ENCODE assay signal across 24 mouse cellular contexts in the genomic region with DNA sequence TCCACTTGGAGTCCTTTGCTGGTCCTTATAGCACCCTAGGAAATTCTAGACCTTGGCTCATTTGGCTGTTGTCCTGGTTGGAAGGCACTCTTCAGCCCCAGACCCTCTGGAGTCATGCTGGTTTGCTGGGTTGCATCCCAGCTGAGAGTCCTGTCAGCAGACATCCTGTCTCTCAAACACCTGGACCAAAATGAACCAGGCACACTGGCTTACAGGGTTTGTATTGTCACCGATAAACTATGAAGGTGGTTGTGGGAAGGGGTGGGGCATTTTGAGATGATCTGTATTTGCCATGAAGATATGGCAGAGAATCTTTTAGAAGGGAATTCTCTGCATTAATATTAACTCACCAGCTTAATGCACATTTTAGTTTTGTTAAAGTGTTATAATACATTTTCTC.
"Had no signal": no experiment of that assay in that cellular context is flagged by ENCODE, and none has a peak within 500 bp of the region (broad histone marks: within the 10 kb centered on the region; RNA-seq: fewer than 3 reads in every experiment).

No protein-coding gene starts in this region.

- H3K27me3 ChIP-seq: heart, embryonic 13.5 days; heart, embryonic 15.5 days; hindbrain, embryonic 13.5 days; hindbrain, embryonic 15.5 days; kidney, embryonic 15.5 days; limb, embryonic 12.5 days; liver, embryonic 13.5 days; liver, embryonic 15.5 days had no signal

- H3K4me1 ChIP-seq: hindbrain, embryonic 13.5 days; hindbrain, embryonic 15.5 days; kidney, embryonic 15.5 days; liver, embryonic 13.5 days; liver, embryonic 15.5 days had no signal

- ATAC-seq: hindbrain, postnatal 0 days; intestine, embryonic 16.5 days had no signal

- H3K9ac ChIP-seq: heart, embryonic 13.5 days; heart, embryonic 15.5 days; hindbrain, embryonic 13.5 days; hindbrain, embryonic 15.5 days; kidney, embryonic 15.5 days; limb, embryonic 12.5 days; liver, embryonic 13.5 days; liver, embryonic 15.5 days had no signal

- H3K4me3 ChIP-seq: heart, embryonic 10.5 days; heart, embryonic 13.5 days; heart, embryonic 15.5 days; hindbrain, embryonic 13.5 days; hindbrain, embryonic 15.5 days; kidney, embryonic 15.5 days; left cerebral cortex, adult 2 months; limb, embryonic 12.5 days; liver, embryonic 13.5 days; liver, embryonic 15.5 days had no signal

- H3K27ac ChIP-seq: heart, embryonic 10.5 days; heart, embryonic 13.5 days; heart, embryonic 15.5 days; hindbrain, embryonic 13.5 days; hindbrain, embryonic 15.5 days; hindbrain, postnatal 0 days; kidney, embryonic 15.5 days; left cerebral cortex, adult 2 months; limb, embryonic 12.5 days; liver, embryonic 13.5 days; liver, embryonic 15.5 days had no signal

- DNase-seq: gastrocnemius, postnatal 14 days; gastrocnemius, postnatal 36 days; heart, adult 18-20 months; kidney, adult 11 months; kidney, adult 2 months; kidney, adult 9 months; kidney, postnatal 14 days; kidney, postnatal 36 days; layer of hippocampus, adult 9-11 months; layer of hippocampus, postnatal 36 days; liver; liver, embryonic 13.5 days had no signal

- H3K9me3 ChIP-seq: heart, embryonic 10.5 days; heart, embryonic 13.5 days; heart, embryonic 15.5 days; hindbrain, embryonic 13.5 days; hindbrain, embryonic 15.5 days; kidney, embryonic 15.5 days; limb, embryonic 12.5 days; liver, embryonic 13.5 days; liver, embryonic 15.5 days had no signal

- H3K36me3 ChIP-seq: heart, embryonic 10.5 days; heart, embryonic 13.5 days; heart, embryonic 15.5 days; hindbrain, embryonic 13.5 days; hindbrain, embryonic 15.5 days; kidney, embryonic 15.5 days; limb, embryonic 12.5 days; liver, embryonic 13.5 days; liver, embryonic 15.5 days had no signal

- H3K4me2 ChIP-seq: heart, embryonic 13.5 days; heart, embryonic 15.5 days; hindbrain, embryonic 13.5 days; hindbrain, embryonic 15.5 days; kidney, embryonic 15.5 days; limb, embryonic 12.5 days; liver, embryonic 11.5 days; liver, embryonic 13.5 days; liver, embryonic 15.5 days had no signal
